Comparison of ENCODE assay signal across 8 mouse cellular contexts in genomic region chr11:84871046-84871445, GRCm38 (mm10). TPM values are rescaled to one million over a fixed set of nuclear protein-coding genes. Genes with fewer than 3 reads are reported as not detected.
DNase-seq lines count a peak whose midpoint lies in the region; ATAC-seq and TF ChIP-seq lines count a peak whose summit lies in the region.

No protein-coding gene starts in this region.

- no peak for DNase-seq in left cerebral cortex, adult 2 months (ENCODE audit: extremely low spot score in 1 of 2, low spot score in 2 of 2)
- DNase-seq in left cerebral cortex, postnatal 4 days: no peak
- peak; percentile 56 for DNase-seq in ZHBTc4 (ENCODE audit: low read depth, low spot score)
- no peak for DNase-seq in liver, embryonic 13.5 days
- DNase-seq in adrenal gland, postnatal 25 days: no peak
- no peak for DNase-seq in cerebellum, postnatal 14 days
- no peak for DNase-seq in thymus, adult 18-20 months

- peak; percentile 23 for ATAC-seq in forebrain, embryonic 13.5 days
- peak; percentile 34 for ATAC-seq in liver, embryonic 13.5 days (ENCODE audit: low read depth)

- peak overlapping the region; percentile 88 for H3K4me3 ChIP-seq in left cerebral cortex, adult 2 months
- H3K4me3 ChIP-seq in forebrain, embryonic 13.5 days: peak overlapping the region; percentile 86
- H3K4me3 ChIP-seq in liver, embryonic 13.5 days (replicated peaks): peak overlapping the region; percentile 100

- H3K27me3 ChIP-seq in forebrain, embryonic 13.5 days: no peaks in the 10 kb centered on the region
- H3K27me3 ChIP-seq in liver, embryonic 13.5 days: no peaks in the 10 kb centered on the region

- WGBS in forebrain, embryonic 13.5 days: 1% methylated on average over 10 of the region's 10 CpGs
- WGBS in liver, embryonic 13.5 days (ENCODE audit: insufficient replicate concordance): under 1% methylated on average over 10 of the region's 10 CpGs

- no peaks in the 10 kb centered on the region for H3K9me3 ChIP-seq in forebrain, embryonic 13.5 days (replicated peaks)
- no peaks in the 10 kb centered on the region for H3K9me3 ChIP-seq in liver, embryonic 13.5 days (replicated peaks)

- no peak for TF ChIP-seq CTCF in left cerebral cortex, adult 2 months (IDR thresholded peaks at IDR 0.05)

- peak overlapping the region; percentile 90 for H3K9ac ChIP-seq in forebrain, embryonic 13.5 days
- peak overlapping the region; percentile 100 for H3K9ac ChIP-seq in liver, embryonic 13.5 days

- peak overlapping the region; percentile 100 for H3K27ac ChIP-seq in left cerebral cortex, adult 2 months
- peak overlapping the region; percentile 98 for H3K27ac ChIP-seq in forebrain, embryonic 13.5 days
- peak overlapping the region; percentile 100 for H3K27ac ChIP-seq in liver, embryonic 13.5 days

- intact Hi-C loops in left cerebral cortex, adult 2 months (cut with DNase I): loop anchor here (2.0 to 5.0 kb wide), 2 partner anchors 34 to 271 kb away; partner anchors contain the start of gene Usp32
- intact Hi-C loops in left cerebral cortex, postnatal 4 days (cut with DNase I): no loop called here

- no peaks in the 10 kb centered on the region for H3K36me3 ChIP-seq in forebrain, embryonic 13.5 days (ENCODE audit: poor library complexity, severe bottlenecking)
- peaks cover 12% of the 10 kb centered on the region; the same call in 1 of the 2 replicates for H3K36me3 ChIP-seq in liver, embryonic 13.5 days

- H3K4me2 ChIP-seq in forebrain, embryonic 13.5 days: peak overlapping the region; percentile 72
- peak overlapping the region; percentile 78 for H3K4me2 ChIP-seq in liver, embryonic 13.5 days

- H3K4me1 ChIP-seq in forebrain, embryonic 13.5 days: peaks cover 30% of the 10 kb centered on the region
- peaks cover 41% of the 10 kb centered on the region for H3K4me1 ChIP-seq in liver, embryonic 13.5 days (replicated peaks)

RNA-seq across cellular contexts. Expression of gene Ggnbp2, which starts 0.4 kb away (rescaled TPM):
- total RNA-seq in left cerebral cortex, adult 2 months (2021): 10 to 100 TPM; 93.8 to 97.1 TPM
- 100 to 1,000 TPM in 1 of 2 experiments, 10 to 100 TPM in 1; 86.9 to 100 TPM for total RNA-seq in left cerebral cortex, postnatal 4 days (2021)
- 66.5 and 68.5 TPM in 2 replicates for polyA plus RNA-seq in forebrain, embryonic 13.5 days (2015; fragmentation: Nextera tagmentation; extraction: Ambion mirVana)
- 57.8 and 62.1 TPM in 2 replicates for polyA plus RNA-seq in liver, embryonic 13.5 days (2015; fragmentation: Nextera tagmentation; extraction: Ambion mirVana)
- total RNA-seq in adrenal gland, postnatal 25 days (2021): 85.3 and 91.7 TPM in 2 replicates

RNA-seq across cellular contexts. Expression of gene Myo19, which starts 8.9 kb away (rescaled TPM):
- total RNA-seq in left cerebral cortex, adult 2 months (2021): 10 to 100 TPM; 14.5 to 20.5 TPM
- total RNA-seq in left cerebral cortex, postnatal 4 days (2021): 10 to 100 TPM; 20.0 to 21.1 TPM
- 5.8 and 6.3 TPM in 2 replicates for polyA plus RNA-seq in forebrain, embryonic 13.5 days (2015; fragmentation: Nextera tagmentation; extraction: Ambion mirVana)
- polyA plus RNA-seq in liver, embryonic 13.5 days (2015; fragmentation: Nextera tagmentation; extraction: Ambion mirVana): 3.4 and 5.2 TPM in 2 replicates
- 14.5 and 15.9 TPM in 2 replicates for total RNA-seq in adrenal gland, postnatal 25 days (2021)

RNA-seq across cellular contexts. Expression of gene Pigw, which starts 9.0 kb away (rescaled TPM):
- 1 to 10 TPM; 6.8 to 7.7 TPM for total RNA-seq in left cerebral cortex, adult 2 months (2021)
- 10 to 100 TPM; 11.2 to 12.0 TPM for total RNA-seq in left cerebral cortex, postnatal 4 days (2021)
- polyA plus RNA-seq in forebrain, embryonic 13.5 days (2015; fragmentation: Nextera tagmentation; extraction: Ambion mirVana): 2.3 and 2.9 TPM in 2 replicates
- 2.3 and 2.5 TPM in 2 replicates for polyA plus RNA-seq in liver, embryonic 13.5 days (2015; fragmentation: Nextera tagmentation; extraction: Ambion mirVana)
- total RNA-seq in adrenal gland, postnatal 25 days (2021): 10.5 and 11.8 TPM in 2 replicates

RNA-seq across cellular contexts. Expression of gene Dhrs11, which starts 42.3 kb away (rescaled TPM):
- 1 to 10 TPM; 7.2 to 7.8 TPM for total RNA-seq in left cerebral cortex, adult 2 months (2021)
- 1 to 10 TPM; 5.9 to 6.8 TPM for total RNA-seq in left cerebral cortex, postnatal 4 days (2021)
- 3.6 and 3.8 TPM in 2 replicates for polyA plus RNA-seq in forebrain, embryonic 13.5 days (2015; fragmentation: Nextera tagmentation; extraction: Ambion mirVana)
- polyA plus RNA-seq in liver, embryonic 13.5 days (2015; fragmentation: Nextera tagmentation; extraction: Ambion mirVana): 184 and 190 TPM in 2 replicates
- total RNA-seq in adrenal gland, postnatal 25 days (2021): 49.8 and 56.3 TPM in 2 replicates

RNA-seq across cellular contexts. Expression of gene Znhit3, which starts 45.1 kb away (rescaled TPM):
- total RNA-seq in left cerebral cortex, adult 2 months (2021): 10 to 100 TPM; 34.8 to 36.5 TPM
- total RNA-seq in left cerebral cortex, postnatal 4 days (2021): 10 to 100 TPM; 24.8 to 30.7 TPM
- 75.3 and 76.3 TPM in 2 replicates for polyA plus RNA-seq in forebrain, embryonic 13.5 days (2015; fragmentation: Nextera tagmentation; extraction: Ambion mirVana)
- polyA plus RNA-seq in liver, embryonic 13.5 days (2015; fragmentation: Nextera tagmentation; extraction: Ambion mirVana): 53.5 and 54.9 TPM in 2 replicates
- 11.2 and 11.6 TPM in 2 replicates for total RNA-seq in adrenal gland, postnatal 25 days (2021)
